Mouse (Mus musculus): ENCODE measurements around the gene Igf2bp3.

Igf2bp3 gene

DNA sequence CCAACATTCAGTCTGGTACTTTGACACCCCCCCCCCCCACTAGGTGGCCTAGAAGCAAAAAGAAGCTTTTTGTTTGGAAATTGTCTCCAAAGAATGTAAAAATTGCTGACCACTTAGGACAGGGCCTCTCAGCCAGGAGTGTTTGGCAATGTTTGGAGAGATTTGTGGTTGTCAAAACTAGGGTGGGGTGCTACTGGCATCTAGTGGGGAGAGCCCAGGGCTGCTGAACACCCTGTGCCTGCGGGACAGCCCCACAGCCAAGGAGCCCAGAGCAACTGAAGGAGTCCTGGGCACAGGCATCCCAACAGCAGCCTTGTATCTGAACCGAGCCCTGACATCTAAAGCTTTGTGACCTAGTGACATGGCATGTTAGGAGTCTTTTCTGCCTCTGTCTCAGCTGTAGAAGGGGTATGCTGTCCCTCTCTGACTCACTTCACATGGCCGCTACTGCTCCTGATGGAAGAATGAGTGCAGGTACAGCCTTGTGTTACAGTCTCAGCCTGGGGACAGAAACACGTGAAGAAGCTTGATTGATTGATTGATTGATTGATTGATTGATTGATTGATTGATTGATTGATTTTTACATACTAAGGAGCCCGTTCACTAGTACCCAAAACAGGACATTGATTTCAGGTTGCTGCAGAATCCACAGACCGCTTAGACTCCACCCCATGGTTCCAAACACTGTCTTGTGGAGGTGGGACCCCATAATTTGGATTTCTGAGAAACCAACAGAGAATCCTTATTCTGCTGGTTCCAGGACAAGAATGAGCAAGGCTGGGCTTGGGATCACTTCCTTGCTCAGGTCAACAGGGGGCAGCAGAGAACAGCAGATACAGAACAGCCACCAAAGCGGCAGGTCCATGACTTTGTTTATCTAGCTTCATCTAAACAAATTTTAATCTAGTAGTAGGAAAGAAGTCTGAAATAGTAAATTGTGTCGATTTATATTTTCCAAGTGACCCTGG lies 157.4 kb downstream of the Igf2bp3 start:
- DNase-seq, result peak; percentile 71 to 81

DNA sequence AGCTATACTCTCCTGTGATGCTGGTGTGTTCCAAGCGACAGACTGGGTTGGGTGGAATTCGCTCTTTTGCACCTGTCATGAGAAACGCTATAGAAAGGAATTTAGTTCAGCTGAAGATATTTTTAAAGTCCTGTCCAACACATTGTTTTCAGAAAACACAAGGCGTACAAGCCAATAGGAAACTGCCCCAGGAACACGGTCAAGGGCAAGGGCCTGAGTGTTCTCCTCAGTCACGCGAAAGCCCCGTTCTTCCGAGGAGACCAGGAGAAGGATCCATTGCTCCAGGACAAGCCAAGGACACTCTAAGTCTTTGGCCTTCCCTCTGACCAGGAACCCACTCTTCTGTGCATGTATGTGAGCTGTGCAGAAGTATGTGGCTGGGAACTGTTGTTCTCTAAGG lies 158.7 kb downstream of the Igf2bp3 start:
- no peak for DNase-seq

- no peak for DNase-seq
These were observed 159.5 kb downstream of the Igf2bp3 start for GRCm38 (mm10) chr6:49055256-49055733.

DNA sequence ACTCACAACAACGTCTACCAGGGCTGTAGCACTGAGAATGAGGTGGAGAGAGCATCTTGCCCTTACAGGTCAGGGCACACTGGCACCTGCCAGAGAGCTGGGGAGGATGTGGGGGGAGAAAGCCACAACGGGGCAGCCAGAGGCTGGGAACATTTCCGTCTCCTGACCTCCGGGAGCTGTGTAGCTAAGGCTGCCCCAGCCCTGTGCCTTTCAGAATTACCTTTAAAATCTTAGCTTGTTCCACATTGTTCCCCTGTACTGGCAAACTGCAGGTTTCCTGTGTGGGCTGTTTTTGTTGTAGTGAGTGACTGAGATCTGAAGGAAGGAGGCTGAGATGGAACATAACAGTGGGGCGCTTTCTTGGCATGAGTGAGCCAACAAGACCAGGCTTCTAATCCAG lies 162.6 kb downstream of the Igf2bp3 start:
- DNase-seq, result no peak

- DNase-seq, result no peak
These were observed 163.9 kb downstream of the Igf2bp3 start for GRCm38 (mm10) chr6:49050677-49051410.

DNA sequence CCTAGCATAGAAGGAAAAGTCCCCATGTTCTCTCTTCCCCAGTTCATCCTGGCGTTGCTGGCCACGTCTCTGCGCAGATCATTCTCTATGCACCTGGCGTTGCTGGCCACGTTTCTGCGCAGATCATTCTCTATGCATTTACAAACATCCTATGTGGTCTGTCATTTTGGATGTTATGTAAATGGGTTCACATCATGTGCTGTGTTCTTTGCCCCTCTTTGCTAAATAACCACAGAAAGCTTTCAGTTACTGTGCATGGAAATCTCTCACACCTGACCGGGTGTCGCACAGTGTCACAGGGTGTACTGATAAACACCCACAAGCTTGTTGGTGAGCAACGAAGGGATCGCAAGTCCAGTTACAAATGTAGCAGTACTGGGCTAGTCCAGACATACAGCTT lies 166.4 kb downstream of the Igf2bp3 start:
- DNase-seq, result no peak

DNA sequence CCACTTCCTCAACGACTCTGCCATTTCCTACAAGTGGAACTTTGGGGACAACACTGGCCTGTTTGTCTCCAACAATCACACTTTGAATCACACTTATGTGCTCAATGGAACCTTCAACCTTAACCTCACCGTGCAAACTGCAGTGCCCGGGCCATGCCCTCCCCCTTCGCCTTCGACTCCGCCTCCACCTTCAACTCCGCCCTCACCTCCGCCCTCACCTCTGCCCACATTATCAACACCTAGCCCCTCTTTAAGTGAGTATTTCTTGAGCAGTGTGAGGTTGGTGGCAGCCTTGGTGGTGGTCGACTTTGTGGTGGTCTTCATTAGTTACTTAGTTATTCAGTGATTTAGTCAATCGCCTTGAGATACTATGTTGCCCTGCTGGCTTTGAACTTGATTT lies 166.9 kb downstream of the Igf2bp3 start:
- no peak for DNase-seq

DNA sequence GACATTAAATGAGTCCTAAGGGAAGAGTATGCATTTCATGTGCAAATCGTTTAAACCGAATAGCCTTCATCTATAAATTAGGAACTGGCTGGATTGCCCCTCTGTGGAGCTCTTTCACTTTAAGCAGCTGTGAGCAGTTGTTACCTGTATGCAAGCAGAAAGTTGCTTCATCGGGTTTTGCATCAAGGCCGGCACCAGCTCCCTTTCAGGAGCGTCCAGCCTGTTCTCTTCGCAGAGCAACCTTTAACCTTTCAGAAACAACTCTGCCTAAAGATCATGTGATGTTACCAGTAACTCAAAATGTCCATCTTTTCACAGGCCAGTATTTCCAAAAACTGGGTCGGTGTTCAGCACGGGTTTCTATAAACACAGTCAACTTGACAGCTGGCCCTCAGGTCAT lies 167.8 kb downstream of the Igf2bp3 start:
- no peak for DNase-seq

- DNase-seq, result no peak
These were observed 168.3 kb downstream of the Igf2bp3 start for GRCm38 (mm10) chr6:49046502-49046901.

- peak; percentile 38 to 68 for DNase-seq
These were observed 175.1 kb downstream of the Igf2bp3 start for GRCm38 (mm10) chr6:49039470-49040180.

DNA sequence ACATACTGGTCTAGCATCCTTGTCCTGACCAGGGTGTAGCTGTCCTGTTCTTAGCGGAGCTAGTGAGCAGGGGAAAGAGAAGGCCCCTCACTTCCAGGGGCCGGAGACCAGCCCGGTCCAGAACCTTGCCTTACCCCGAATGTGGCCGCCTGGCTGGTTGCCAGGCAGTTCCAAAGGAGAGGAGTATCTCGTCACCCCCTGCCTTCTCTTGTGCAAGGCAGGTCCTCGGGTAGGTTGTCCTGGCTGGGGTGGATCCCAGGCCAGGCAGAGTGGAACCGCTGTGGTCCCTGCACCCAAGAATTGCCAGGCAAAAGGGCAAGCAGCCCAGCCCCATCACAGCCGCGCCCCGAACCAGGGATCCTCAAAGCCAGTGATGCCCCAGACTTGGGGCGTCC lies 177.5 kb downstream of the Igf2bp3 start:
- DNase-seq, result no peak

DNA sequence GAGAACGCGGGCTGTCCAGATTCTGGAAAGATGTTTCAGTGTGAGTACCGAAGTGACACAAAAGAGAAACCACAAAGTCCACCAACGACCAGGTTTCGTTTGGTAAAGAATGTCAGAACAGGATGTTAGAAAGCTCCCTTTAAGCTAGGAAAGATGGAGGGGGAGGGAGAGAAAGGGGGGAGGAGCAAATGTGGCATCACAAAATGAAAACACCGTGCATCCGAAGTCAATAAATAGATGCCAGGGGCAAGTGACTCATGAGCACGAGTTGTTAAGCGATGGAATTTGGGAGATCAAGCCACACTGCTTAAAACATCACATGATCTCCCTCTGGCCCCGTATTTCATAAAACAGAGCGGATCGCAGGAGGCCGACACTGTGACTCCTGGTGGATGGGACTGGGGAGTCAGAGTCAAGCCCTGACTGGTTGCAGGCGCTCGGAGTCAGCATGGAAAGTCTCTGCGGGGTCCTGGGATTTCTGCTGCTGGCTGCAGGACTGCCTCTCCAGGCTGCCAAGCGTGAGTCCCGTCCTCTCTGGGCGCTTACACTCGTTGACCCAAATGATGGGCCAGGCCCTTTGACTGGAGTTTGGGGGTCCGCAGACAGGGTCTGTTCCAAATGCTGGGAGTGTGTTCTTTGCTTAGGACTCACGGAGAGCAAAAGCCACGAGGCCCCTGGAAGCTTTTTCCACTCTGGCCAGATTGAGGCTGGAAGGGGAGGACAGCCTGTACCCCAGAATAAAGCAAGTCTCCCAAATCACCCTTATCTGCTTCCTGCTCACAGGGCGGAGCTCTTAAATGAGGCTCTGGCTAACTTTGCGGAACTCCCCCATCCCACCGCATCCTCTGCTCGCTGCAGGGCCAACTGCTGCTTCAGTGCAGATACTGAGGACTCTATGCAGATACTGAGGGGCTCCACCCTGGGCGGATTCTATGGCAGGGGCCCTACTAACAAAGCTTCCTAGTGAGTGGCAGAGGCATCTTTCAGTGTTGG lies 178.2 kb downstream of the Igf2bp3 start, which contains the start of gene Gpnmb:
Gene Gpnmb (plus strand): TSS at position 272 of the 993 bp plus-strand sequence.
- no peak for DNase-seq

Data from cerebellum, postnatal 25 days (tissue).